Mouse (Mus musculus): ENCODE measurements around the gene Ttll5.

DNA sequence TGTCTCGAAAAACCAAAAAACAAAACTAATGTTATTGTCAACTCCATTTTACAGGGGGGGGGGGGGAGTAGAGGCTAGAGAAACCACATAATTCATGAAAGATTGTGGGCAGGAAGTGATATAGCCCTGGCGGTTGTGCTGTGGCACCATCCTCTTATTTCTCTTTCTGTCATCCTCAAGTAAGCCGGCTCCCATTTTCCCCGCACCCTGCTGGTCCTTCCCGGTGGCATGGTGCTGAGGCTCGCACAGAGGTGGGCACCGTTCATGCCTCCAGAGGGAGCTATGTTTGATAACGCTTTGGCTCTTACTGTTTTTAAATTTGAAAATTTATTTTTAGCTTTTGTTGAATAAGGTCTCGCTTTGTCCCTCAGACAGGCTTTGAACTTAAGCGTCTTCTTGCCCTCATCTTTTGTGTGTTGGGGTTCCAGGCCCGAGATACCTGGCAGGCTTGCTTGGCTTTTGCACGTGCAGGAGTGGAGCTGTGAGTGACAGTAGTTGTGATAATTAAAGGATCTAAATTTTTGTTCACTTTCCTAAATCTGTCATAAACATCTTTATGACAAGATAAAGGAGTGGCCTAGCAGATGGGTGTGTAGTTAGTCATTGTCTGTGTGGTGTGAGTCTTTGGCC, 15.0 kb downstream of the Ttll5 start:
- TF ChIP-seq CTCF (IDR thresholded peaks at IDR 0.05; ENCODE audit: borderline replicate concordance, extremely low read depth, insufficient read depth, insufficient read length): no peak
- no peak for TF ChIP-seq POLR2A (IDR thresholded peaks at IDR 0.05; ENCODE audit: borderline replicate concordance, extremely low read depth, insufficient read depth, insufficient read length, poor library complexity, severe bottlenecking)

Data from brain, embryonic 14.5 days (tissue).